8 mouse cellular contexts compared by ENCODE assay signal in the genomic region with DNA sequence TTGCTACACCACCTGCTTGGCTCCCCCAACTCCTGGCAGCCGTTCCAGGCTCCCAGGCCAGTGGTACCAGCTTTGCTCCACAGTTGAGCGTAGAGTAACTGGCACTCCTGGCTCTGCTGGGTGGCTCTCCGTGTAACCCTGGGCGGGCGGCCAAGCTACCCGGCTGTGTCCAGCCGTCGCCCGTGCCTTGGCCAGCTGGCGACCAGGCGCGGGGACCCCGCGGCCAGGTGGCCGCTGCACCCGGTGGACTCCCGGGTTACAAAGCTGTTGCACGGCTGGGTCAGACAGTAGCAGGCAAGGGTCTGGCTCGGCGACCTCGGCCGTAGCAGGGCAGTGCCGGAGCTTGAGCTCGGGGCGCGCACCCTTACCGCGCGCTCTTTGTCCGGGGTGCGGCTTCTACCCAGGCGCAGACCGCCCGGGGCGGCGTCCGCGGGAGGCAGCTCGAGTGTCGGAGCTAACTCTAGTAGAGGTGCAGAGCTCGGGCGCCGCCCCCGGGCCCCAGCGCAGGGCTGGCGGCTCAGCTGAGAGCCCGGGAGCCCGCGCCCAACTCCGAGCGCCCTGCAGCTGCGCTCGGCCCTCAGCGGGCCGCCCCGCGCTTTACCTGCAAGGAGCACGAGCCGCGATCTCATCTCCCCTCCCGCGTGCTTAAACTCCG. TPM values are rescaled to one million over a fixed set of nuclear protein-coding genes. Genes with fewer than 3 reads are reported as not detected.
DNase-seq lines count a peak whose midpoint lies in the region; ATAC-seq lines count a peak whose summit lies in the region.

No protein-coding gene starts in this region.

- peak; percentile 57 for DNase-seq in embryo, embryonic 10 days (ENCODE audit: low spot score)
- no peak for DNase-seq in embryo, embryonic 9.5 days (ENCODE audit: extremely low spot score)
- peak; percentile 89 for DNase-seq in cerebellum, adult 8-10 months
- DNase-seq in frontal cortex, postnatal 14 days (ENCODE audit: low spot score in 2 of 2): peak; percentile 38 to 44
- no peak for DNase-seq in hindbrain, embryonic 11.5 days (ENCODE audit: low spot score)
- DNase-seq in layer of hippocampus, postnatal 14 days (ENCODE audit: low spot score in 2 of 2): peak; percentile 68 to 69
- DNase-seq in lung, postnatal 25 days (ENCODE audit: low spot score): peak; percentile 61
- peak; percentile 81 for DNase-seq in retina, postnatal 1 day

- peak overlapping the region; percentile 88 for H3K27ac ChIP-seq in hindbrain, embryonic 11.5 days (ENCODE audit: low read depth, low read length)

- no peaks in the 10 kb centered on the region for H3K9me3 ChIP-seq in hindbrain, embryonic 11.5 days (ENCODE audit: control insufficient read depth, low read length)

- WGBS in hindbrain, embryonic 11.5 days: under 1% methylated on average over 63 of the region's 63 CpGs

- peak overlapping the region; percentile 82 for H3K9ac ChIP-seq in hindbrain, embryonic 11.5 days (ENCODE audit: low read depth, low read length)

- peak overlapping the region; percentile 87 for H3K4me3 ChIP-seq in hindbrain, embryonic 11.5 days (ENCODE audit: low read depth, low read length)

- H3K27me3 ChIP-seq in hindbrain, embryonic 11.5 days (ENCODE audit: control insufficient read depth, insufficient read depth, low read length): no peaks in the 10 kb centered on the region

- peaks cover 7% of the 10 kb centered on the region for H3K4me1 ChIP-seq in hindbrain, embryonic 11.5 days (replicated peaks; ENCODE audit: control insufficient read depth, insufficient read depth, low read length)

- H3K36me3 ChIP-seq in hindbrain, embryonic 11.5 days (ENCODE audit: control insufficient read depth, insufficient read depth, low read length): no peaks in the 10 kb centered on the region

- peak; percentile 87 for ATAC-seq in hindbrain, embryonic 11.5 days (ENCODE audit: low FRiP score)

- H3K4me2 ChIP-seq in hindbrain, embryonic 11.5 days (replicated peaks; ENCODE audit: low read depth, low read length): peak overlapping the region; percentile 85

RNA-seq across cellular contexts. Expression of a gene that starts 1.1 kb away (rescaled TPM):
- polyA plus RNA-seq in hindbrain, embryonic 11.5 days (2014; fragmentation: Nextera tagmentation; extraction: Ambion mirVana): 40.0 and 43.5 TPM in 2 replicates
- total RNA-seq in layer of hippocampus, postnatal 14 days (2021): 10 to 100 TPM; 16.0 to 18.4 TPM

Comparison
In these comparisons a context has a peak if more than half of its experiments do, and no peak if none do; other contexts are left out.
1. DNase-seq: peak in embryo, embryonic 10 days (single experiment), cerebellum, adult 8-10 months (single experiment), frontal cortex, postnatal 14 days (2 of 2), layer of hippocampus, postnatal 14 days (2 of 2), lung, postnatal 25 days (single experiment) and retina, postnatal 1 day (single experiment); none in embryo, embryonic 9.5 days (single experiment) and hindbrain, embryonic 11.5 days (single experiment).